Mouse (Mus musculus): ENCODE results near the gene Olfr294.

The Olfr294 gene

DNA sequence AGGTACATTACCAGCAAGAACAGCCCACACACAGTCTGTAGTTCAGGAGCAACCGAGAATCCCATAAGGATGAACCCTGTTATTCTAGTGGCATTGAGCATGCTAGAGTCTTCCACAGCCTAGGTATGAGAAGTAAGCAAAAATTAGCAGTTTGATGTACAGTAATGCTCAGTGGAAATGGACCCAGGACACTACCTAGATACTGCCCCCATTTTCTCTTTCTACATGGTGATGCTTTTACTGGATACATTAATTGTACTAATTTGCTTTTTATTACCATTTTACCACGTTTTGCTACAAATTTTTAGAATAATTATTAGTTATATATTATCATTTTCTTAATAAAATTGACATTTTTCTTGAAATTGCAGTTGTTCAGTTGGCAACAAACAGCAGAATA is at the start of gene Olfr294:
TSS of gene Olfr294 (minus strand) at position 101 of the 400 bp plus-strand sequence.
- DNase-seq (ENCODE audit: inconsistent age in 2 of 2, low spot score in 1 of 2), result no peak

GRCm38 (mm10) chr7:86648761-86649160 is 32.3 kb upstream of the Olfr294 start, which contains the start of gene Olfr293:
TSS of gene Olfr293 (plus strand) at chr7:86649061.
- no peak for DNase-seq (ENCODE audit: inconsistent age in 2 of 2, low spot score in 1 of 2)

DNA sequence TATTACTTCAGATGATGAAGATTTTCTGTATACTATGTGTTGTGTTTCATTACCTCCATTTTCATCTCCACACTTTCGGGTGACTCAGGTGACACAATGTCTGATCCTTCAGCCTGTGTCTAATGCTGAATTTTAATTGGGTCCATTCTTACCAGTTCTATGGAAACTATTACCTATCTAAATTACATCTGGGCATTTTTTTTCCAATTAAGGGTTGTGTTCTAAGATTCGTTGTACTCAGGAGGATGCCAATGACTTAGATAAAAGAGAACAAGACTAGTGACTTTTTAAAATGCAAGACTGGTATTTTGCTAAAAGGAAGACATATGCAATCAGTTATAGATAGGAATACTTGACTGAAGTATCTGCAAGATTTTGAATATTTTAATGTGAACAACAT is 32.9 kb downstream of the Olfr294 start, which contains the start of gene Olfr295:
TSS of gene Olfr295 (plus strand) at position 301 of the 400 bp plus-strand sequence.
- DNase-seq (ENCODE audit: inconsistent age in 2 of 2, low spot score in 1 of 2), result no peak
